ENCODE assay signal across 18 mouse cellular contexts in genomic region chr6:149307801-149308200, GRCm38 (mm10). TPM values are rescaled to one million over a fixed set of nuclear protein-coding genes. Genes with fewer than 3 reads are reported as not detected.
DNase-seq lines count a peak whose midpoint lies in the region; ATAC-seq and TF ChIP-seq lines count a peak whose summit lies in the region.
"Had no signal": no experiment of that assay in that cellular context is flagged by ENCODE, and none has a peak within 500 bp of the region (broad histone marks: within the 10 kb centered on the region; RNA-seq: fewer than 3 reads in every experiment).

No protein-coding gene starts in this region.

- H3K9ac ChIP-seq in liver, embryonic 14.5 days (replicated peaks): no peak overlapping the region
- no peak overlapping the region for H3K9ac ChIP-seq in neural tube, embryonic 15.5 days (replicated peaks)
- H3K9ac ChIP-seq: lung, embryonic 14.5 days; midbrain, embryonic 13.5 days; neural tube, embryonic 12.5 days had no signal

- no peak overlapping the region for H3K4me2 ChIP-seq in liver, embryonic 14.5 days (ENCODE audit: low read depth)
- H3K4me2 ChIP-seq in neural tube, embryonic 15.5 days: no peak overlapping the region
- H3K4me2 ChIP-seq: heart, embryonic 11.5 days; midbrain, embryonic 13.5 days; neural tube, embryonic 12.5 days had no signal

- peaks cover 8% of the 10 kb centered on the region for H3K9me3 ChIP-seq in liver, embryonic 14.5 days (ENCODE audit: control insufficient read depth, low read length)
- no peaks in the 10 kb centered on the region for H3K9me3 ChIP-seq in neural tube, embryonic 15.5 days (replicated peaks)
- H3K9me3 ChIP-seq in heart, embryonic 10.5 days: 0 out of 2 replicates have a peak, but pooled peaks cover 6% of the 10 kb centered on the region
- H3K9me3 ChIP-seq: midbrain, embryonic 13.5 days; neural tube, embryonic 12.5 days had no signal

- no peak for ATAC-seq in liver, embryonic 14.5 days (ENCODE audit: insufficient read depth)
- no peak for ATAC-seq in neural tube, embryonic 15.5 days (ENCODE audit: low FRiP score)
- ATAC-seq: forebrain, embryonic 16.5 days; inflammation-experienced regulatory T-cells, adult 6 months; midbrain, embryonic 13.5 days had no signal

- H3K27me3 ChIP-seq in liver, embryonic 14.5 days (ENCODE audit: control insufficient read depth, insufficient read depth, low read length): no peaks in the 10 kb centered on the region
- H3K27me3 ChIP-seq in neural tube, embryonic 15.5 days (replicated peaks): no peaks in the 10 kb centered on the region
- no peaks in the 10 kb centered on the region for H3K27me3 ChIP-seq in heart, embryonic 10.5 days (ENCODE audit: insufficient read depth, poor library complexity, severe bottlenecking)
- H3K27me3 ChIP-seq: midbrain, embryonic 13.5 days; neural tube, embryonic 12.5 days had no signal

- H3K4me1 ChIP-seq in liver, embryonic 14.5 days (replicated peaks; ENCODE audit: control insufficient read depth in 2 of 2, insufficient read depth in 2 of 2, low read length in 1 of 2): peaks cover 19 to 23% of the 10 kb centered on the region in 2 experiments
- H3K4me1 ChIP-seq in neural tube, embryonic 15.5 days: peaks cover 20% of the 10 kb centered on the region
- 0 out of 2 replicates have a peak, but pooled peaks cover 3% of the 10 kb centered on the region for H3K4me1 ChIP-seq in heart, embryonic 10.5 days

- no peak overlapping the region for H3K27ac ChIP-seq in liver, embryonic 14.5 days
- H3K27ac ChIP-seq in neural tube, embryonic 15.5 days (replicated peaks): no peak overlapping the region
- H3K27ac ChIP-seq in heart, embryonic 10.5 days: no peak overlapping the region
- H3K27ac ChIP-seq: kidney, postnatal 0 days; midbrain, embryonic 13.5 days; neural tube, embryonic 12.5 days had no signal

- peak in 1 of 3 experiments; percentile 61 for DNase-seq in liver, embryonic 14.5 days (ENCODE audit: low read depth in 3 of 3, low spot score in 3 of 3)
- DNase-seq in liver: no peak
- peak; percentile 46 to 55 for DNase-seq in B cell, adult 2 months
- peak; percentile 32 for DNase-seq in NIH3T3 (ENCODE audit: low read depth)
- peak; percentile 44 for DNase-seq in naive thymus-derived CD4-positive, alpha-beta T cell, adult 2 months (ENCODE audit: low read depth)
- DNase-seq in adrenal gland, postnatal 25 days: no peak
- no peak for DNase-seq in heart, embryonic 10.5 days (ENCODE audit: low spot score)
- DNase-seq: cerebellum, adult 9-10 months; gastrocnemius, postnatal 14 days; lung, embryonic 14.5 days; thymus, adult 18-20 months had no signal

- 24% methylated on average over 2 of the region's 2 CpGs for WGBS in liver, embryonic 14.5 days (ENCODE audit: insufficient replicate concordance)
- 95% methylated on average over 2 of the region's 2 CpGs for WGBS in neural tube, embryonic 15.5 days
- 68% methylated on average over 2 of the region's 2 CpGs for WGBS in heart, embryonic 10.5 days

- TF ChIP-seq EP300 in liver, embryonic 14.5 days (IDR thresholded peaks at IDR 0.05; ENCODE audit: low read depth): 0 out of 2 replicates have a peak, but pooled peaks have one; percentile 27

- H3K36me3 ChIP-seq in liver, embryonic 14.5 days (replicated peaks; ENCODE audit: control insufficient read depth, insufficient read depth, low read depth): peaks cover 2% of the 10 kb centered on the region
- peaks cover 12% of the 10 kb centered on the region; the same call in 1 of the 2 replicates for H3K36me3 ChIP-seq in neural tube, embryonic 15.5 days
- peaks cover 14% of the 10 kb centered on the region for H3K36me3 ChIP-seq in heart, embryonic 10.5 days

- no peak overlapping the region for H3K4me3 ChIP-seq in liver, embryonic 14.5 days (ENCODE audit: insufficient read depth in 1 of 2, low read depth in 2 of 2, low read length in 2 of 2)
- no peak overlapping the region for H3K4me3 ChIP-seq in neural tube, embryonic 15.5 days (replicated peaks)
- H3K4me3 ChIP-seq in heart, embryonic 10.5 days: no peak overlapping the region
- H3K4me3 ChIP-seq: midbrain, embryonic 13.5 days; neural tube, embryonic 12.5 days had no signal

- no peak for TF ChIP-seq CTCF in liver, embryonic 14.5 days (IDR thresholded peaks at IDR 0.05; ENCODE audit: low read depth)

RNA-seq across cellular contexts. Expression of gene Resf1, which starts 1.4 kb away (rescaled TPM):
- polyA plus RNA-seq in liver, embryonic 14.5 days (2012; rRNA removed): 3.2 and 5.0 TPM in 2 replicates
- polyA plus RNA-seq in liver, embryonic 14.5 days (2014; fragmentation: Nextera tagmentation; extraction: Ambion mirVana): 22.3 and 23.6 TPM in 2 replicates
- total RNA-seq in adrenal gland, postnatal 25 days (2021): 34.2 and 36.9 TPM in 2 replicates
- 25.5 and 34.4 TPM in 2 replicates for polyA plus RNA-seq in neural tube, embryonic 15.5 days (2015; fragmentation: Nextera tagmentation; extraction: Ambion mirVana)
- polyA plus RNA-seq in heart, embryonic 10.5 days (2016; fragmentation: Nextera tagmentation; extraction: Ambion mirVana): 28.3 and 45.5 TPM in 2 replicates

Comparison
In these comparisons a context has a peak if more than half of its experiments do, and no peak if none do; other contexts are left out.
1. DNase-seq: peak in B cell, adult 2 months (2 of 2), NIH3T3 (single experiment) and naive thymus-derived CD4-positive, alpha-beta T cell, adult 2 months (single experiment); none in liver (single experiment), adrenal gland, postnatal 25 days (single experiment) and heart, embryonic 10.5 days (single experiment).